Mouse (Mus musculus) megakaryocyte, embryonic 14.5 days (primary cell): ENCODE measurements at regions not wholly inside any gene's neighbourhood (a gene's known extent, or its start where the extent isn't known, plus 50 kb on each side); places are given as distances from the start of the nearest gene placed in this dataset.

Source experiments
- FLI1 ChIP-seq: IDR thresholded peaks from 2 replicates; pipeline ENCODE4 v1.6.1; 2012; ENCODE audit warnings: low read length, inconsistent platforms, mixed read lengths
- GATA1 ChIP-seq: IDR thresholded peaks from 3 replicates; pipeline ENCODE4 v1.6.1; 2012; ENCODE audit warnings: mixed read lengths, low read length, inconsistent platforms, borderline replicate concordance

GRCm38 (mm10) chr1:71917021-71917420, 264.0 kb upstream of the Fn1 start:
- TF ChIP-seq GATA1 (no peak), FLI1 (no peak)
